Mouse (Mus musculus) testis, postnatal 14 days (tissue): ENCODE results near the gene Cdkn2aipnl.

Experiments
- DNase-seq: peaks from one replicate; pipeline ENCODE4 v3.0.0; 2021; ENCODE audit warnings: low spot score

Cdkn2aipnl gene

GRCm38 (mm10) chr11:52005586-52005985 is 38.1 kb downstream of the Cdkn2aipnl start:
- no peak for DNase-seq

- DNase-seq: no peak
Observed at GRCm38 (mm10) chr11:52011011-52011410, 43.5 kb downstream of the Cdkn2aipnl start.

DNA sequence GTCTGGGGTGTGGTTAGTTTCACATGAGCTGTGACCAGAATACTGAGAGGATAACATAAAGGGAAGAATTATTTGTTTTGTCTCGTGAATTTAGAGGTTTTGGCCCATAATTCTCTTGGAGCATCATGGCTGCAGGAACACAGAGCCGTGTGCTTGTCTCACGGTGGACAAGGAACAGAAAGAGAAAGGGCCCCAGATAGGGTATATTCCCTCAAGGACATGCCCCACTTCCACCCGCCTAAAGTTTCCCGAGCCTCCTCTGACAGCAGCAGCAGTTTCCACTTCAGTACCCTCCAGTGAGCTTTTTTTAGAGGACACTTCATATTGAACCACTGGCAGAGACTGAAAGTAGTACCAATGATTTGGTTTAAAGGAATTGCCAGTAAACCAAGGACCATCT is 44.1 kb downstream of the Cdkn2aipnl start:
- no peak for DNase-seq

GRCm38 (mm10) chr11:52018217-52018616 is 50.8 kb downstream of the Cdkn2aipnl start:
- no peak for DNase-seq
